Mouse (Mus musculus): ENCODE results near the gene Scn9a.
A peak's percentile ranks its signal among the peaks of the same experiment; 100 is the strongest.

Scn9a gene

GRCm38 (mm10) chr2:66439764-66440471 is 194.8 kb downstream of the Scn9a start:
- peaks cover 16% of the 10 kb centered on the region for H3K4me1 ChIP-seq (replicated peaks; ENCODE audit: low read depth, low read length)
- no peak for TF ChIP-seq NANOG (IDR thresholded peaks at IDR 0.05; ENCODE audit: borderline replicate concordance, low read length)
- TF ChIP-seq CTCF (conservative IDR thresholded peaks at IDR 0.05; ENCODE audit: low read length) = no peak
- peak; percentile 3; the same call in 1 of the 2 replicates for TF ChIP-seq POU5F1 (IDR thresholded peaks at IDR 0.05; ENCODE audit: borderline replicate concordance, low read length)
- H3K27me3 ChIP-seq (ENCODE audit: insufficient read depth, low read length) = peaks cover 14% of the 10 kb centered on the region; the same call in 1 of the 2 replicates
- H3K9me3 ChIP-seq (ENCODE audit: low read length) = no peaks in the 10 kb centered on the region
- 0 out of 2 replicates have a peak overlapping the region, but pooled peaks have one; percentile 17 for H3K4me3 ChIP-seq (replicated peaks; ENCODE audit: low read length)
- H3K36me3 ChIP-seq (ENCODE audit: insufficient read depth, low read length) = no peaks in the 10 kb centered on the region

GRCm38 (mm10) chr2:66436286-66436685 is 198.5 kb downstream of the Scn9a start:
- H3K4me1 ChIP-seq (replicated peaks; ENCODE audit: low read depth, low read length) = peaks cover 16% of the 10 kb centered on the region
- H3K9me3 ChIP-seq (ENCODE audit: low read length) = no peaks in the 10 kb centered on the region
- H3K4me3 ChIP-seq (replicated peaks; ENCODE audit: low read length) = no peak overlapping the region
- H3K36me3 ChIP-seq (ENCODE audit: insufficient read depth, low read length) = no peaks in the 10 kb centered on the region
- TF ChIP-seq NANOG (IDR thresholded peaks at IDR 0.05; ENCODE audit: borderline replicate concordance, low read length) (no peak), CTCF (conservative IDR thresholded peaks at IDR 0.05; ENCODE audit: low read length) (no peak), POU5F1 (IDR thresholded peaks at IDR 0.05; ENCODE audit: borderline replicate concordance, low read length) (no peak)
- peaks cover 12% of the 10 kb centered on the region; the same call in 1 of the 2 replicates for H3K27me3 ChIP-seq (ENCODE audit: insufficient read depth, low read length)

All from E14TG2a.4 (cell line).